Mouse (Mus musculus): ENCODE results near the gene Inf2. TPM values are rescaled to one million over a fixed set of nuclear protein-coding genes. Genes with fewer than 3 reads are reported as not detected.

Inf2 gene
- polyA plus RNA-seq, 1 experiment: 28.3 TPM

- H3K27ac ChIP-seq (ENCODE audit: insufficient read depth, low read length): no peak overlapping the region
- H3K27me3 ChIP-seq (ENCODE audit: control insufficient read depth, insufficient read depth, low read length, poor library complexity, severe bottlenecking): no peaks in the 10 kb centered on the region
- H3K4me1 ChIP-seq (ENCODE audit: control insufficient read depth, insufficient read depth, low read length): no peaks in the 10 kb centered on the region
- no peaks in the 10 kb centered on the region for H3K36me3 ChIP-seq (ENCODE audit: control insufficient read depth, insufficient read depth, low read length, poor library complexity, severe bottlenecking)
- H3K9ac ChIP-seq (ENCODE audit: low read depth, poor library complexity, severe bottlenecking): no peak overlapping the region
- no peak for TF ChIP-seq POLR2A (IDR thresholded peaks at IDR 0.05; ENCODE audit: insufficient read depth, low read length)
- no peak for TF ChIP-seq EP300 (IDR thresholded peaks at IDR 0.05; ENCODE audit: insufficient read depth, low read depth, low read length)
- TF ChIP-seq CTCF (IDR thresholded peaks at IDR 0.05; ENCODE audit: low read depth, low read length): no peak
- no peak overlapping the region for H3K4me3 ChIP-seq (ENCODE audit: low read depth, low read length)
- H3K9me3 ChIP-seq (replicated peaks; ENCODE audit: control insufficient read depth, insufficient read depth, low read length, poor library complexity, severe bottlenecking): no peaks in the 10 kb centered on the region
Observed at GRCm38 (mm10) chr12:112628197-112628596, 39.6 kb downstream of the Inf2 start.

- Histone ChIP-seq H3K9me3 (replicated peaks; ENCODE audit: control insufficient read depth, insufficient read depth, low read length, poor library complexity, severe bottlenecking) (no peaks in the 10 kb centered on the region), H3K36me3 (ENCODE audit: control insufficient read depth, insufficient read depth, low read length, poor library complexity, severe bottlenecking) (no peaks in the 10 kb centered on the region), H3K9ac (ENCODE audit: low read depth, poor library complexity, severe bottlenecking) (no peak overlapping the region), H3K27me3 (ENCODE audit: control insufficient read depth, insufficient read depth, low read length, poor library complexity, severe bottlenecking) (no peaks in the 10 kb centered on the region), H3K4me1 (ENCODE audit: control insufficient read depth, insufficient read depth, low read length) (peaks cover 4% of the 10 kb centered on the region), H3K27ac (ENCODE audit: insufficient read depth, low read length) (no peak overlapping the region), H3K4me3 (ENCODE audit: low read depth, low read length) (no peak overlapping the region)
- TF ChIP-seq POLR2A (IDR thresholded peaks at IDR 0.05; ENCODE audit: insufficient read depth, low read length) (no peak), CTCF (IDR thresholded peaks at IDR 0.05; ENCODE audit: low read depth, low read length) (no peak), EP300 (IDR thresholded peaks at IDR 0.05; ENCODE audit: insufficient read depth, low read depth, low read length) (no peak)
Observed at GRCm38 (mm10) chr12:112628928-112629721, 40.5 kb downstream of the Inf2 start.

- no peaks in the 10 kb centered on the region for H3K27me3 ChIP-seq (ENCODE audit: control insufficient read depth, insufficient read depth, low read length, poor library complexity, severe bottlenecking)
- no peaks in the 10 kb centered on the region for H3K9me3 ChIP-seq (replicated peaks; ENCODE audit: control insufficient read depth, insufficient read depth, low read length, poor library complexity, severe bottlenecking)
- H3K36me3 ChIP-seq (ENCODE audit: control insufficient read depth, insufficient read depth, low read length, poor library complexity, severe bottlenecking): no peaks in the 10 kb centered on the region
- no peak overlapping the region for H3K4me3 ChIP-seq (ENCODE audit: low read depth, low read length)
- TF ChIP-seq EP300 (IDR thresholded peaks at IDR 0.05; ENCODE audit: insufficient read depth, low read depth, low read length) (no peak), POLR2A (IDR thresholded peaks at IDR 0.05; ENCODE audit: insufficient read depth, low read length) (no peak)
- H3K4me1 ChIP-seq (ENCODE audit: control insufficient read depth, insufficient read depth, low read length): peaks cover 5% of the 10 kb centered on the region
- no peak overlapping the region for H3K9ac ChIP-seq (ENCODE audit: low read depth, poor library complexity, severe bottlenecking)
- no peak overlapping the region for H3K27ac ChIP-seq (ENCODE audit: insufficient read depth, low read length)
Observed at GRCm38 (mm10) chr12:112630029-112630428, 41.4 kb downstream of the Inf2 start.

GRCm38 (mm10) chr12:112630796-112631195 lies 42.2 kb downstream of the Inf2 start:
- Histone ChIP-seq H3K4me1 (ENCODE audit: control insufficient read depth, insufficient read depth, low read length) (peaks cover 5% of the 10 kb centered on the region), H3K4me3 (ENCODE audit: low read depth, low read length) (no peak overlapping the region), H3K9me3 (replicated peaks; ENCODE audit: control insufficient read depth, insufficient read depth, low read length, poor library complexity, severe bottlenecking) (no peaks in the 10 kb centered on the region), H3K27ac (ENCODE audit: insufficient read depth, low read length) (no peak overlapping the region), H3K36me3 (ENCODE audit: control insufficient read depth, insufficient read depth, low read length, poor library complexity, severe bottlenecking) (no peaks in the 10 kb centered on the region), H3K9ac (ENCODE audit: low read depth, poor library complexity, severe bottlenecking) (no peak overlapping the region), H3K27me3 (ENCODE audit: control insufficient read depth, insufficient read depth, low read length, poor library complexity, severe bottlenecking) (no peaks in the 10 kb centered on the region)
- TF ChIP-seq POLR2A (IDR thresholded peaks at IDR 0.05; ENCODE audit: insufficient read depth, low read length) (no peak), CTCF (IDR thresholded peaks at IDR 0.05; ENCODE audit: low read depth, low read length) (no peak), EP300 (IDR thresholded peaks at IDR 0.05; ENCODE audit: insufficient read depth, low read depth, low read length) (no peak)

GRCm38 (mm10) chr12:112631472-112631871 lies 42.9 kb downstream of the Inf2 start:
- TF ChIP-seq EP300 (IDR thresholded peaks at IDR 0.05; ENCODE audit: insufficient read depth, low read depth, low read length): no peak
- TF ChIP-seq CTCF (IDR thresholded peaks at IDR 0.05; ENCODE audit: low read depth, low read length): no peak
- TF ChIP-seq POLR2A (IDR thresholded peaks at IDR 0.05; ENCODE audit: insufficient read depth, low read length): no peak
- no peak overlapping the region for H3K9ac ChIP-seq (ENCODE audit: low read depth, poor library complexity, severe bottlenecking)
- no peak overlapping the region for H3K4me3 ChIP-seq (ENCODE audit: low read depth, low read length)
- no peaks in the 10 kb centered on the region for H3K36me3 ChIP-seq (ENCODE audit: control insufficient read depth, insufficient read depth, low read length, poor library complexity, severe bottlenecking)
- H3K27ac ChIP-seq (ENCODE audit: insufficient read depth, low read length): no peak overlapping the region
- H3K9me3 ChIP-seq (replicated peaks; ENCODE audit: control insufficient read depth, insufficient read depth, low read length, poor library complexity, severe bottlenecking): no peaks in the 10 kb centered on the region
- H3K4me1 ChIP-seq (ENCODE audit: control insufficient read depth, insufficient read depth, low read length): peaks cover 5% of the 10 kb centered on the region
- no peaks in the 10 kb centered on the region for H3K27me3 ChIP-seq (ENCODE audit: control insufficient read depth, insufficient read depth, low read length, poor library complexity, severe bottlenecking)

- TF ChIP-seq POLR2A (IDR thresholded peaks at IDR 0.05; ENCODE audit: insufficient read depth, low read length) (no peak), EP300 (IDR thresholded peaks at IDR 0.05; ENCODE audit: insufficient read depth, low read depth, low read length) (no peak), CTCF (IDR thresholded peaks at IDR 0.05; ENCODE audit: low read depth, low read length) (no peak)
- H3K27ac ChIP-seq (ENCODE audit: insufficient read depth, low read length): no peak overlapping the region
- H3K36me3 ChIP-seq (ENCODE audit: control insufficient read depth, insufficient read depth, low read length, poor library complexity, severe bottlenecking): no peaks in the 10 kb centered on the region
- no peak overlapping the region for H3K9ac ChIP-seq (ENCODE audit: low read depth, poor library complexity, severe bottlenecking)
- no peak overlapping the region for H3K4me3 ChIP-seq (ENCODE audit: low read depth, low read length)
- no peaks in the 10 kb centered on the region for H3K9me3 ChIP-seq (replicated peaks; ENCODE audit: control insufficient read depth, insufficient read depth, low read length, poor library complexity, severe bottlenecking)
- peaks cover 5% of the 10 kb centered on the region for H3K4me1 ChIP-seq (ENCODE audit: control insufficient read depth, insufficient read depth, low read length)
- H3K27me3 ChIP-seq (ENCODE audit: control insufficient read depth, insufficient read depth, low read length, poor library complexity, severe bottlenecking): no peaks in the 10 kb centered on the region
Observed at GRCm38 (mm10) chr12:112632084-112632777, 43.6 kb downstream of the Inf2 start.
